Mouse (Mus musculus): ENCODE results near the gene Tmx2.
"Not testable (repeated sequence)": the region's sequence is repeated elsewhere in the genome, so short reads cannot be mapped to it uniquely, and the experiment has no call there.

Tmx2 gene

DNA sequence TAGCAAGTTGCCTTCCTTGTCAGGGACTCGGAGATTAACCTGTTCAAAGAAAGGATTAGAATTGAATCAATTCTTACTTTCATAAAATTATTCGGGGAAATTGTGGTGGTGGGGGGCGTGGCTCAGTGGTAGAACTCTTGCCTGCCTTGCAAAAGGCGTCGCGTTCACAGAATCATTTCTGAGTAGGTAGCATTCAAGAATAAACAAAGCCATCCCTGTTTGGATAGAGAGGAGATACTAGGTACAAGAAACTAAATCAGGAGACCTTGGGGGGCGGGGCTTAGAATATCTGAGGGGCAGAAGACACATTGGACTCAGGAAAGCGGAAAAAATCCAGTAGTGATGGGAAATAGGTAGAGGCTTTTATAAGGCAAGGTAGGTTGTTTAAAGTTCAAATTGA lies at the start of gene Tmx2:
Tmx2 (minus strand) TSS at position 125 of the 400 bp plus-strand sequence.
- DNase-seq (ENCODE audit: extremely low spot score, low spot score): no peak

GRCm38 (mm10) chr2:84728191-84728590 lies 49.3 kb upstream of the Tmx2 start:
- not testable (repeated sequence) for DNase-seq (ENCODE audit: extremely low spot score, low spot score)

- DNase-seq (ENCODE audit: extremely low spot score, low spot score): peak; percentile 95
These were observed 48.4 kb upstream of the Tmx2 start, which contains the start of gene Clp1 for GRCm38 (mm10) chr2:84727172-84727858. Clp1 (minus strand) TSS chr2:84727350.

- no peak for DNase-seq (ENCODE audit: extremely low spot score, low spot score)
These were observed 47.8 kb upstream of the Tmx2 start for GRCm38 (mm10) chr2:84726716-84727115.

DNA sequence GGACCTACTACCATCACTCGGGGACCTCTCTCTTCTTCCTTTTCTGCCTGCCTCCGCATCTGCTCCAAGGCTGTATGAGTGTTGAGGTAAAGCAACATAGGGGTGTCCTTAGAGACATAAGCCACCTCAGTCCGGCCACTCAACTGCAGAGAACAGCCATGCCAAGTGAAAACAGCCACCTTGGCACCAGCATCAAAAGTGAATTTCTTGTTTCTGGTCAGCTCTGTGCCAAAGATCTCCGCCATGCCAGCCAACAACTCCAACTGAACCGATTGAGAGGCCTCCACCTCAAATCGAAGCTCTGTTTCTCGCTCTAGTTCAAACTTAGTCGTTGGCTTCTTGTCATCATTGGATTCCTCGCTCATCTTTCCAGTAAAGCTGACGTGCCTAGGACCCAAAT lies 46.8 kb upstream of the Tmx2 start:
- DNase-seq (ENCODE audit: extremely low spot score, low spot score): no peak

GRCm38 (mm10) chr2:84723856-84724255 lies 44.9 kb upstream of the Tmx2 start:
- no peak for DNase-seq (ENCODE audit: extremely low spot score, low spot score)

DNA sequence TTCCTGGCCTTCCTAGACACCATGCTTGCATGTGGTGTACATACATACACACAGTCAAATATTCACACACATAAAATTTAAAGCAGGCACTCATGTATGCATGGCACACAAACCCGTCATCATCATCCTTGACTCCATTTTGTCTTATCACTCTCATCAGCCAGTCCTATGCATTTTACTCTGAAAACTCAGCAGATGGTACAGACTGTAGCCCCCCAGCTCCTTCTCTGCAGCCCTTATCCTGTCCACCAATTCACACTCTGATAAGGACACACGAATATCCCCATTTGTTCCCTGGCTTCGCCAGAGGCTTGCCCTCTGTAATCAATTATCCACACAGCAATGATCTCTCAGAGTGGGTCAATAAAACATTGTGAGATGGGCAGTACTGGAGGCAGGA lies 42.2 kb upstream of the Tmx2 start:
- DNase-seq (ENCODE audit: extremely low spot score, low spot score): no peak

DNA sequence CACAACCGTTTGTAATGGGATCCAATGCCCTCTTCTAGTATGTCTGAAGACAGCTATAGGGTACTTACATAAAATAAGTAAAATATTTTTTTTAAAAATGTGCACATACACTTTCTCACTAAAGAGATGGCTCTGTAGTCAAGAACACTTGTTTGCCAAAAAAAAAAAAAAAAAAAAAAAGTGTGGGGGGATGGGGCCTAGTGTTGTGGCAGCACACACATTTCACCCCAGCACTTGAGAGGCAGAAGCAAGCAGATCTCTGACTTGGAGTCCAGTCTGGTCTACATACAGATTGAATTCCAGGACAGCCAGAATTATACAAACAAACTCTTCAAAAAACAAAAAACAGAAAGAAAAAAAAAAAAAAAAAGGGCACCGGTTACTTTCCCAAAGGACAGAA lies 41.8 kb upstream of the Tmx2 start:
- DNase-seq (ENCODE audit: extremely low spot score, low spot score): no peak

GRCm38 (mm10) chr2:84717357-84717756 lies 38.4 kb upstream of the Tmx2 start:
- no peak for DNase-seq (ENCODE audit: extremely low spot score, low spot score)

GRCm38 (mm10) chr2:84716423-84717355 lies 37.7 kb upstream of the Tmx2 start:
- no peak for DNase-seq (ENCODE audit: extremely low spot score, low spot score)

DNA sequence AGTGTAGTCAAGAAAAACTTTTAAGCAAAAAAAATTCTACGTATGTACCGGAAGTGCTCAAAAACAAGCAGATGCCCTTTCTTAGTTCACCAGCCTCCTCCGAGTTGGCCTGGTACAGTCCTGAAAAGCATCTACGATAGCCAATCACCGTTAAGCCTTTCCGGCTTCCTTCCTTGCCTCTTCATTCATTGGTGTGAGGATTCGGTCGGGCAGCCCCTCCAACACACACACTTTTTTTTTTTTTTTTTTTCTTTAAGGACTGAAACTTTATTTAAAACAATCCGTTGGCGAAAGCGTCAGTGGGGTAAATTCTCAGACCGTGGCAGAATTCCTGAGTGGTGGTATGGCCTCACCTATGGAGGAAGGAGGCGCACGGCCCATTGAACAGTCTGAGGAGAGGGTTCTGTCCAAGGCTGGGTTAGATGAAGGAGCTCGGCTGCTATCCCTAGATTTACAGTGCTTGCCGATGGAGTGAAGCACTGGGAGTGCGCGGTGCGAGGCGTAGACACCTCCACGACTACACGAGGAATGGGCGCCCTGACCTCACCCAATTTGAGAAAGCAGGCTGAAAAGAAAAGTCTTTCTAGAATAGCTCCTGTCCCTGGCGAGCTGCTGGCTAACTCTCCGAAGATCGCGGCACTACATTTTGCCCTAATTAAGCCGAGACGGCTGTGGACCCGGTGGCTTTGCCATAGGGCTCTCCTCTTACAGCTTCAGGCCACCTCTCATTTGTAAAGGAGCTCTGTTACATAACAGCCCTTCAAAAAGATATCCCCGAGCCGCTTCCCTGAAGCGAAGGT lies 36.8 kb upstream of the Tmx2 start:
- peak; percentile 73 for DNase-seq (ENCODE audit: extremely low spot score, low spot score)

GRCm38 (mm10) chr2:84714811-84715561 lies 36.0 kb upstream of the Tmx2 start, which contains the start of gene Zdhhc5:
Zdhhc5 (minus strand) TSS chr2:84715180.
- DNase-seq (ENCODE audit: extremely low spot score, low spot score): peak; percentile 100

DNA sequence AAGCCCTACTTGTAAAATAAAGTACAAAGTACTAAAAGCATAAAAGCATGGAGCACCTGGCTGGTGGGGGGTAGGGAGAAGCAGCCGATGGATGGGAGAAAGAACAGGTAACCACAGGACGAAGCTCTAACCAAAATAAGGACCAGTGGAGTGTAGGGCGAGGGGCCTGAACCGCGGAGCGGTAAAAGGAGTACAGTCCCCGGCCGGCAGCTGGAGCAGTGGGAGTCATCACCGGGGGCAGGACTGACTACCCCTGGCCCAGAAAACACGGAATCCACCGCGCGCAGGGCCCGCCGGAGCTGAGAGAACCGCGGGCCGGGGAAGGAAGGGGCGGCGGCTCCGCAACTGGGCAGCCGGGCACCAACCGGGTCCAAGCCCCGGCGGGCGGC lies 35.5 kb upstream of the Tmx2 start:
- DNase-seq (ENCODE audit: extremely low spot score, low spot score): no peak

DNA sequence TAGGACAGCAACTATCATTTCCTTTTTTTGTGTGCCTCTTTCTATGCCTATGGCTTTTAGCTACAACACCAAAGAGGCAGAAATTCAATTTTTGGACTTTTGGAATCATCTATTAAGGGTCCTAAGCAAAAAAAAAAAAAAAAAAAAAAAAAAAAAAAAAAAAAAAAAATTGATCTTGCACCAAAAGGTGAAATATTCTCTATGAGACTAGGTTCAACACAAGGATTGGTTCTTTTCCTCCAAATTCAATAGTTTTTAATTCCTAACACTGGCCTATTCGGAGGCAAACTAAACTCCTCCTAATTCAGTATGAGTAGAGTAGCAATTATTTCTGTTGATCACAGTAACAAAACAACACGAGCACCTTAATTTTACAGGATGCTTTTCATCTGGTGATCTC lies 33.0 kb upstream of the Tmx2 start:
- no peak for DNase-seq (ENCODE audit: extremely low spot score, low spot score)

DNA sequence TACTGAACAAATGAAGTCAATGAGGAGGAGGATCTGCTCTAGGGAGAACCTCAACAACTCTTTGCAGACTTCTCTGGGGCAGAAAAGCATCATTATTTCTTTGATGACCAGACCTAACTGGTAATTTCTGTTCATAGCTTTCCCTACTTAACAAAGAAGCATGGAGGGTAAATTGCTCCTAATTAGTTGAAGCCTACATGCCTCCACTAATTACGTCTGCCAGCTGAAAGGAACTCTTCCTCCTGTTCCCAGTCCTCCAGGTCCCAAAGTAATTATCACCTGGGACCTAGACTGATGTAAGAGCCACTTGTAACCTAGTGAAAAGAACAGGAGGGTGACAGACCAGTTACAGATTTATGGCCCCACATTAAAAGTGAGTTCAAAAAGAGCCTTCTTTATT lies 28.6 kb upstream of the Tmx2 start:
- no peak for DNase-seq (ENCODE audit: extremely low spot score, low spot score)

DNA sequence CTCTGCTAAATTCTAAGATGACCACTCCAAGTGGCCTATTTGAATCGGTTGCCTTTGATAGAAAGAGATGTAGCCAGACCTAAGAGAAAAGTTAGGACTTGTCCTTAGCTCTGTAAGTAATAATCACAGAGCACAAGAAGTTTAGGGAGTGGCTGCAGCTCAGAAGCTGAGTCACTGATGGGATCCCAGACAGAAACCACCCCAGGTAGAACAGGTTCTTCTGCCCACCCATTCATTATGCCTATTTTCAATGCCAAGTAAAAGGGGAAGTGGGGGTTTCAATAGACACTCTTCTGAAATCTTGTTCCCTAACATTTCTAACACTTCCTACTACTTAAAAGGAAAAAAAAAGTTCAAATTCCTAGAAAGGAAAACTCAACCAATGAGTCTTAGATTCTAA lies 26.4 kb upstream of the Tmx2 start:
- no peak for DNase-seq (ENCODE audit: extremely low spot score, low spot score)

DNA sequence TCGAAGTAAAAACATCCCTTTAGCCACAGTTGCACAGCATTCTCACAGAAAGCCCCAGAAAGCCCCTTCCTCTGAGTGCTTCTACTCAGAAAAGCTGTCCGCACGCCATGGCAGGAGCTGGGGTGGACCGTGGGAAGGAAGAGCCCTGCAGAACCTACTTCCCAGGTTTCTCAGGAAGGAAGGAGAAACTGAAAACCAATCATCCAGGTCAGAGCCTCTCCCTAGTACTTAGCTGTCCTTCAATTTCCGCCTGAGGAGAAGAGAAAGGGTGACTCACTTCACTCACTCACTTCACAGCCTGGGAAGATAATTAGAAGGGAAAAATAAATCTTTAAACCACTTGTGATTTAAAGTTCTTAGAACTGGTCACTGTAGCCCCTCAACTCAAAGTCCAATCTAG lies 25.4 kb upstream of the Tmx2 start:
- no peak for DNase-seq (ENCODE audit: extremely low spot score, low spot score)

DNA sequence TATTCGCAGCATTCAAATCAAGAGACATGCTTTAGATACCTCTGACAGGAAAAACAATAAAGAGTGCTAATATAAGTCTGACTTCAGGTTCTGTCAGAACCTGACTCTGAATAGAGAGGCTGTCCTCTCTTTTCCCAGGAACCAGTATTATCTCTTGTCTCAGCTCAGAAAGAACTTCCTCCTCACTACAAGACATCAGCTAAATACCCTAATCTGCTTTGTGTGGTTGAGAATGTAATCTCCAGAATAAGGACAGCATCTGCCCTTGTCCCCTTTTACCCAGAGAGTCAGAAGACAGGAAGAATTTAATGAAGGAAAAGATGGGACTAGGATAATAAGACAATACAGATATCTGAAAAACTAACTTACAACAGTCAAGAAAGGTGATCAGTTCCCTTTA lies 24.6 kb upstream of the Tmx2 start:
- DNase-seq (ENCODE audit: extremely low spot score, low spot score): no peak

DNA sequence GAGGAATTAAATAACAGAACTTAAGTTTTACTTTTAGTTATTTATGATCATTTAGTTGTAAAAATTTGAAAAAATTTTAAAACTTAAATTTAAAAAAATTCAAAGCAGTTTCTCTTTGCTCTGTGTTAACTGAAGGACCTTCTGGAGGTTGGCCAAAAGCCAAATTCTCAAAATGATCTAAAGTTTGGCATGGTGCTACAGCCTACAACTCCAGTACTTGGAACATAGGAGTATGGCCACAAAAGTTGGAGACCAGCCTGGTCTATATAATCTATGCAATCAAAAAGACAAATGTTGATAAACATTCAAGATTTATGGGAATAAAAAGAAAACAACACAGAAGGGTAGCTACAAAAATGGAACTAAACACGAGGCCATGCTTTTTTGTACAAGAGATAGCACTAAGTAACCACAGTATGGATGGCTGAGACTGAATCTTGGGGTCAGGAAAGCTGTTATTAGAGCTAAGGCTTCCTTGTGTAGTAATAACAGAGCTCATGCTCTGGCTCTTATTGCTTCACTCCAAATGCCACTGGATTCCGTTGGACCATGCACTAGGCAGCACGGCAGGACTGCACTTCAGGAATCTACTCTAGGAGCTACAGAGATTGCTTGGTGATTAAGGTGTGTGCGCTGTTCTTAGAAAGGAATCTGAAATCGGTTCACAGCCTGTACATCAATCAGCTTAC lies 16.2 kb upstream of the Tmx2 start:
- no peak for DNase-seq (ENCODE audit: extremely low spot score, low spot score)

GRCm38 (mm10) chr2:84690050-84690449 lies 11.1 kb upstream of the Tmx2 start:
- DNase-seq (ENCODE audit: extremely low spot score, low spot score): no peak

All from neural tube, embryonic 10.5 days (tissue).